Mouse (Mus musculus) embryonic stem cell, embryonic (primary cell): Measurements from ENCODE around the gene Zbtb20.

ENCODE experiments used
- CTCF ChIA-PET, 4 experiments: fragments of 300-600 bp in 2 of 4; fragments of 350-600 bp in 2 of 4; sonication (Branson Sonifier 250); formaldehyde crosslinking; loops; one replicate each; lab custom pipeline; 2022; ENCODE audit warnings: inconsistent platforms in 2 of 4; lab: Charles Lee
- POLR2A ChIA-PET, 4 experiments: fragments of 300-600 bp in 2 of 4; fragments of 350-600 bp in 2 of 4; sonication (Branson Sonifier 250); formaldehyde crosslinking; loops; one replicate each; lab custom pipeline; 2022; ENCODE audit warnings: antibody characterized with exemption in 4 of 4, inconsistent platforms in 1 of 4; lab: Charles Lee

Zbtb20 gene

DNA sequence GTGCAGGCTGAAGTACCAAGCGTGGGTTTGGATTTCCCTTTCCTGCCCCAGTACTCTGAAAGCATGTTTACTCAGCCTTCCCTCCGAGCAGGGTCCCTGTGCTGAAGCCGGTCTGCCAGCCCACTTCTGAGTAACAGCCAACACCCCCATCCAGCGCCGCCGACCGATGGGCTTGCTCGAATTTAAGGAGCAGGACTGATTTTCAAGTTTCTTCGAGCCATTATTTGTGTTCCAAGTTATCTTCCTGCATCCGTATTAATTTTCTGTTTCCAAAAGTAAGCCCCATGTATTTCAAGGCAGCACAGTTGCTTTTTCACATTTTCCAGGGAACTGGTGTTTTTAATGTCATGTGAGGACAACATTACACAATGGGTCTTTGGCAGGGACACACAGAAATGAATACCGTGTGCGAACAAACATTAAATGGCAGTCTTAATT lies 664.0 kb downstream of the Zbtb20 start:
- POLR2A ChIA-PET: no interaction called here
- CTCF ChIA-PET: interaction anchor here (0.6 to 1.7 kb wide), 41 partner anchors 9 to 1375 kb away, joined by 3 to 19 read pairs (median 4); partner anchors contain the start of gene Drd3 (in 1 of the 4)

DNA sequence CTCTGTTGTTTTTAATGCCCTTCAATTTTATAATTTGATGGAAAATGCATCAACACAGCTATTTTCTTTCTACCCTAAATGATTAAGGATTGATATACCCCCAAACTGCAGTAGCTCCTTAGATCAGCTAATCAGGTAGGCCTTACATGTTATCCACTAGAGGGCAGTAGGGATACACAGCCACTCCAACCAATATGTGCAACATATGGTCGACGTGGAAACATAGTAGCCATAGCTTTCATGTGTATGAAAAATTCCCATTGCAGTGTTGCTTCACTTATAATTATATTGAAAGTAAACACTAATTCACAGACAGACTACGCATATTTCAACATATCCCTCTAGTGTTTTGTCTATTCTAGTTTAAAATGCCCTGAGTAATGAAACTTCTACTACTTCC lies 664.4 kb downstream of the Zbtb20 start:
- ChIA-PET POLR2A (interaction anchor here in 1 of 4 experiments (0.7 kb wide), 1 partner anchor 79 kb away, joined by 3 read pairs; no protein-coding TSS in a partner anchor), CTCF (interaction anchor here (0.5 to 1.7 kb wide), 49 partner anchors 9 to 1375 kb away, joined by 3 to 19 read pairs (median 4); partner anchors contain the start of gene Drd3 (in 1 of the 4))

DNA sequence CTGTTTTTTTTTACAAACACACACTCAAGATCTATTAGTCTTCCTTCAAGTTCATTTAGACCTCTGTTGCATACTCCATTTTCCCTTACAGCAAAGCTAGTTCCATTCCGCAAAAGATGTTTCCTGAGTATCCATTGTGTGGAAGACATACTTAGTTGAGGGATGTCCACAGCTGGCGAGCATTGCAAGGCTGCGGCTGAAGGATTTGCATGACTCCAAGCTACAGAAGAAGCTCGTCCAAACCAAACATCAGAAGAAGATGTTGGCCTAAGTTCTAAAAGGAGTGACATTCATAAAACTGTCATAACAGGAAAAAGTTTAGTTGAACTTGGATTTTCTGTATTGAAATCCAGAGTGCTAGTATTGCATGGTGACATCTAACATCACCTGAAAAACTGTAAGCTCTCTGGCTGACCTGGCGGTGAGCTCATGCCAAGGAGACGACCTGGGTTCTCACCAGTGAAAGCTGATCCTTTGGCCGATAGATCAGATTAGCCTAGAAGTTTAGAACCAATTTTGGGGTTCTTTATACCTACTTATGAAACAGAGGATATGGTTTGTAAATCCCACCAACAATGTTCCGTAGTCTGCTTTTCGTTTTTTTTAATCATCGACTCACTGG lies 665.0 kb downstream of the Zbtb20 start:
- POLR2A ChIA-PET: interaction anchor here in 1 of 4 experiments (0.7 kb wide), 1 partner anchor 78 kb away, joined by 3 read pairs; no protein-coding TSS in a partner anchor
- CTCF ChIA-PET: interaction anchor here (0.5 to 1.7 kb wide), 45 partner anchors 8 to 1376 kb away, joined by 3 to 19 read pairs (median 4); partner anchors contain the start of gene Drd3 (in 1 of the 4)

DNA sequence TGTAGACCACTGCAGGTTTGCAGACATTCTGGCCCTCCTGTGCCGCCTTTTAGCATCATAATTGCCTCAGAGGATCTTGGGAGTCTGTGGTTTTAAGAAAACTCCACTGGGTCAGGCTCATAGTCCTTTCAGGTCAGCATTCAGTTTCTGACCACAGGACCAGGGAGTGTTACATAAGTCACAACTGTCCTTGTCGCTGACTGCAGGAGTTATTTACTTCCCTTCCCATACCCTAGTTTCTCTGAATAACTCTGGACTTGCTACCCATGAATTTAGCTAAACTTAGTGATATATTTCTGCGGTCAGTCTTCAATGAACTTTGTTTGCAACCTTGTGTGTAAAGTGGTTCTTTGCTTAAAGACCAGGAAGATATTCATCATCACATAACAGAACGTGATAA lies 669.6 kb downstream of the Zbtb20 start:
- CTCF ChIA-PET: no interaction called here
- POLR2A ChIA-PET: interaction anchor here in 1 of 4 experiments (0.6 kb wide), 1 partner anchor 157 kb away, joined by 4 read pairs; no protein-coding TSS in a partner anchor

DNA sequence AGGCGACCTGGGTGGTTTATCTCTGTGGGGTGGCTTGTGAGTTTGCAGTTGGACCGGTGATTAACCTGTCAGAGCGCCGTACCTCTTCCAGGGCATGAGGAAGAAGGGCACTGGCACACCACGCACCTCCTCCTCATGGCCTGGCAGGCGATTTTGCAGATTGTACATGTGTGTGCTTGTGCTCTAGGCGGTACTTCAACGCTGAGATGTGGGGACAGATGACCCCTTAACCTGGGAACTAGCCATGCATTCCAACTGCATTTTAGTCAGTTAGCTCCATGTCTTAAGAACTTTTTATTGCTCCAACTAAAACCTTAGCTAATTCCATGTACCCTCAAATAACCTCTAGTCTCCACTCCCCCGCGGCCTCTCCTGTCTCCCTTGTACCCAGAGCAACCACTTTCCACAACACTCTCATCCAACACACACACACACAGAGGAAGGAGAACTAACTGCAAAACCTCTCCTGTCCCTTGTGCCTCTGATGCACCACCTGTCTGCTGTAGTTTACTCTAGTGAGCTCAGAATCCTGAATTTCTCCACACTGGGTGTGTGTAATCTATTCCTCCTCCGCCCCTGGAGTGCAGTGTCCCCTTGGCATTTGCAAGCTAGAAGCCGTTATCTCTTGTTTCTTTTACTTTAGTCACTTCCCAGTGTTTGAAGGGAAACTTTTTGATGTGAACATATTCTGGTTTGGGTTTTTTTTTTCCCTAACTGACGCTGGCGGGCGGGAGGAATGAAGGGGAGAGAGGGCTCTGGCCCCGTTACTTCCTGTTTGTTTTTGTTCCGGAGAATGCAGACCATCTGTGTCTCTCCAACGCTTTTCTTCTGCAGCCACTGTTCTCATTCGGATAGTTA lies 671.9 kb downstream of the Zbtb20 start:
- CTCF ChIA-PET: no interaction called here
- POLR2A ChIA-PET: interaction anchor here in 1 of 4 experiments (0.7 kb wide), 1 partner anchor 26 kb away, joined by 3 read pairs; no protein-coding TSS in a partner anchor

DNA sequence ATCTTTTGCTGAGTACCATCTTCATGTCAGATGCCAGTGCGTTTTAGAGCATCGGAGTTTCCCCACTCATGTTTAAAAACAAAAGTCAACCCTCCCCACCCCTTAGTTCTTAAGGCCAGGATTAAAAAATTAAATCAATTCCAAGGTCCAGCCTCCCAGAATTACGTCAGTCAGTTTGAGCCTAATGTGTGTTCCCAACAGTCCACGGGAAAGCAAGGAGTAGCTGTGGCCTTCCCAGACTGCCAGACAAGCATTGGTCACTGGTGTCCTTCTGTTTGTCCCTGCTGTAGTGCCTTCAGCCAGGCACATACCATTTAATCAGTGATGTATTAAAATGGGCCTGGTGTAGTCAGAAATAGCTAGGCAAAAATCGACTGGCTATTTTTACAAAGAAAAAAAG lies 673.1 kb downstream of the Zbtb20 start:
- CTCF ChIA-PET: interaction anchor here in 1 of 4 experiments (1.9 kb wide), 1 partner anchor 9 kb away, joined by 7 read pairs; no protein-coding TSS in a partner anchor
- POLR2A ChIA-PET: interaction anchor here in 1 of 4 experiments (0.8 kb wide), 1 partner anchor 12 kb away, joined by 4 read pairs; no protein-coding TSS in a partner anchor

DNA sequence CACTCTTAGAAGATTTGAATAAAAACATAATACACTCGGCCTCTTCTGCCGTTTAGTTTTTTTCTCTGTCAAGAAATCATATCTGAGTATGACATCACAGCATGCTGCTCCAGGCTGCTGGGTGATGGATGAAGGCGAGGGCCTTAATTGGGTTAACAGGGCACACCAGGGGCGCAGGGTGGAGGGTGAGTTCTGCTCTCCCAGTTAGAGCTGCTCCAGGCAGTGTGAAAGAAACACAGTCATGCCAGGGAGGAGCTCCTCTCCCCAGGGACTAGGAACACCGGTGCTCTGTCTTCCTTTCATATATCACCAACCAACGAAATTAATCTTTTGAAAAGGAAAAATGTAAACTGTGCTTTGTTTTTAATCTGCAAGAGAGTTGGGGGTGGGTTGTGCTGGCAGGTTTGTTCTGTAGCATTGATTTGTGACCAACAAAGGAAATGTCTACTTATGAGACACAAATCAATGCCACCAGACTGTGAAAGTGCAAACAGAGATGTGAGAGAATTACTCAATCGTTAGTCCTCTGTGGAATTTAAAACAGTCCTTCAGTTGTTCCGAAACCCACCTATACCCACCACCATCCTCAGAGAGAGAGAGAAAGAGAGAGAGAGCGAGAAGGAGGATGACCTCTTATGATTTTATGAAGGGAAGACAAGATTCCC lies 673.9 kb downstream of the Zbtb20 start:
- ChIA-PET POLR2A (interaction anchor here in 1 of 4 experiments (0.6 kb wide), 1 partner anchor 45 kb away, joined by 3 read pairs; no protein-coding TSS in a partner anchor), CTCF (interaction anchor here in 1 of 4 experiments (1.9 kb wide), 1 partner anchor 9 kb away, joined by 7 read pairs; no protein-coding TSS in a partner anchor)

DNA sequence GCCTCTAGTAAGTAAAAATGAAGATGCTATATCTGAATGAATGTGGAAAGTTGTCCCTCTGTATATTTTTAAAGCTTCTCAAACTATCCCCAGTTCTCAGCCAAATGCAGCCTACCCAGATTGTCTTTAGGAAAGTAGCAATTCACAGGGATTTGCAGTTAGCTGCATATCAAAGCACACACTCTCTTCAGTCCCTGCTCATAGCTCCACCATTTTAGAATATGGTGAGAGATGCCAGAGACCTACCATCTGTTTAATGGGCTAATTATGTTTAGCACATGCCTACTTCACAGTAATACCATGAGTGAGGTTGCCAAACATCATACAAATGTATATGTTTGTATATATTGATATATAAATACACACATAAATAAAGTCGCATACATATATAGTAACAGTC lies 676.8 kb downstream of the Zbtb20 start:
- POLR2A ChIA-PET: interaction anchor here in 2 of 4 experiments (0.5 to 1.7 kb wide), 3 partner anchors 13 to 409 kb away, joined by 3 to 4 read pairs (median 3); no protein-coding TSS in a partner anchor
- CTCF ChIA-PET: interaction anchor here in 2 of 4 experiments (0.7 to 1.2 kb wide), 3 partner anchors 12 to 247 kb away, joined by 4 to 5 read pairs (median 5); no protein-coding TSS in a partner anchor

DNA sequence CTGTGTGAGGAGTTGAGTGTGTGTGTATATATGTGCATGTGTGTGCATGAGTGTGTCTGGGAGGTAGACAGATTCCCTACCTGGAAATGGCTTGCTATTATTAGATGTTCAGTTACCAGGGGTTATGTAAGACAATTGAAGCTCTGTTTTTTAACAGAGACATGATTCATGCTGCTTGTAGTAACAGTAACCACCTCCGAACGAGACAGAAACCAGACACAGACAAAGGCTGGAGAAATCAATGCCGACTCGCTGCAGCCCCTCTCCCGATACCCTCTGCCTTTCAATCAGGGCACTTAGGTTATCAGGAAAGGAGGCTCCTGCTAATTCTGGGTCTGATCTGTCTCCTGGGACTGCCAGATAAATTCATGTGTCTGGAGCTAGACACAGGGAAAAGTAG lies 681.7 kb downstream of the Zbtb20 start:
- POLR2A ChIA-PET: interaction anchor here in 1 of 4 experiments (0.7 kb wide), 1 partner anchor 447 kb away, joined by 3 read pairs; no protein-coding TSS in a partner anchor
- CTCF ChIA-PET: no interaction called here

DNA sequence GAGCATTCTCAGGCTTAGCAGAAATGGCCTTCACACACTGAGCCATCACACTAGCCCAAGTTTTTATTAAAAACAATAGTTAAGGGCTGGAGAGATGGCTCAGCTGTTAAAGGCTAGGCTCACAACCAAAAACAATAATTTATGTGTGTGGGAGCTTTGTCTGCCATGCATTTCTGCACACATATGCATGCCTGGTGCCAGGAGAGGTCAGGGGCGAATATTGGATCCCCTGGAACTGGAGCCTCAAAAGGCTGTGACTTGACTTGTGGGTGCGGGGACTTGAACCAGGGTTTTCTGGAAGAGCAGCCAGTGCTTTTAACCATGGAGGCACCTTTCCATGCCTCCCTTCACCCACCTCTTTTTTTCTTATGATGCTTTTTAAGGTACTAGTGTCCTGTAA lies 685.6 kb downstream of the Zbtb20 start:
- POLR2A ChIA-PET: no interaction called here

DNA sequence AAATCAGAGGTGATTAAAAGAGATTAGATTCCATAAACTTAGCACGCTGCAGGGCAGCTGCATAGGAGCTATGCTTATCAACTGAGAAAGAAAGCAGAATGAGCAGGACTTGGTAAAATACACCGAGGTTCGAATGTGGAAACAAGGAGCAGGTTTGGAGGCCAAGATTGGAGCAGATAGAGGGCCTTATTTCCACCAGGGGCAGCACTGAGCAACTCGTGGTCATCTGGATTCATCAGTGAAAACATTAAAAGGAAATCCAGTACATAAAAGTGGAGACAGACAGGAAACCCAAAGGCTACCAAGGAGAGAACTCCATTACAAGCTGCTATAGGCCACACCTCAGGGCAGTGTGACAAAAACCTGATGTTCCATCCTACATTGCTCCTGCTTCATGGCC lies 686.3 kb downstream of the Zbtb20 start:
- CTCF ChIA-PET: no interaction called here
- POLR2A ChIA-PET: no interaction called here

More for the DNA sequence above, 685.6 kb downstream of the Zbtb20 start:
- CTCF ChIA-PET: no interaction called here

DNA sequence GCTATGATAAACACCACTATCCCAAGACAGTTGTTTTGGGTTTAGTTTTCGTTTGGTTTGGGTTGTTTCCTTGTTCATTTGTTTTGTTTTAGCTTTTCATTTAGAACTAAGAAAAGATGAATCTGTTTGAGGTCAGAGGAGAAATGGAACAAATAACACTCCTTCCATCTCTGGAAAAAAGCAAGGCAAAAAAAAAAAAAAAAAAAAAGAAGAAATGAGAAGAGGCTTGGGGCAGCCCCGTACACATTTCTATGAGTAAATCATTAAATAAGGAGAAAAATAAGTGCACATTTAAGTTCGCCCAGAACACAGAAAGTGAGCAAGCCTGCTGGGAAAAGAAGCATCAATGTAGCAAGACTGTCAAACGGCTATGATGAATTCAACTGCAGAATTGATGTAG lies 690.2 kb downstream of the Zbtb20 start:
- POLR2A ChIA-PET: interaction anchor here in 1 of 4 experiments (0.7 kb wide), 2 partner anchors 14 to 1109 kb away, joined by 3 read pairs; no protein-coding TSS in a partner anchor
- CTCF ChIA-PET: no interaction called here

DNA sequence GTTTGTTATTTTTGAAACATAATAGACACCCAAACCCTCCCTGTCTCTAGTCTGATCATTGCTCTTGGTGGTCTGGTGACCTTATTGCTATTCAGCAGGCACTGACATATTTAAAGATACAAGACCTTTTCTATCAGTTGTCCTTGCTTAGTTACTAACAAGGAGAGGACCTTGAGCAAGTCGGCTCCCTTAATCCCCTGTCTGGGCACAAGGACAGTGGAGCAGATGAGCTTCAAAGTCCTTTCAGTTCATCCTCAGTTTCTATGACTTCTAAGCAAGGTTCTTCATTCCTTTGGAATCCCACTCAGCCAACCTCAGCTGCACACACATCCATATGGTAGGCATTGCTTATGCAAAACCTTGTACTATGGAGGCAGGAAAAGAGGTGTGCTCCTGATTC lies 690.8 kb downstream of the Zbtb20 start:
- ChIA-PET POLR2A (no interaction called here), CTCF (no interaction called here)

DNA sequence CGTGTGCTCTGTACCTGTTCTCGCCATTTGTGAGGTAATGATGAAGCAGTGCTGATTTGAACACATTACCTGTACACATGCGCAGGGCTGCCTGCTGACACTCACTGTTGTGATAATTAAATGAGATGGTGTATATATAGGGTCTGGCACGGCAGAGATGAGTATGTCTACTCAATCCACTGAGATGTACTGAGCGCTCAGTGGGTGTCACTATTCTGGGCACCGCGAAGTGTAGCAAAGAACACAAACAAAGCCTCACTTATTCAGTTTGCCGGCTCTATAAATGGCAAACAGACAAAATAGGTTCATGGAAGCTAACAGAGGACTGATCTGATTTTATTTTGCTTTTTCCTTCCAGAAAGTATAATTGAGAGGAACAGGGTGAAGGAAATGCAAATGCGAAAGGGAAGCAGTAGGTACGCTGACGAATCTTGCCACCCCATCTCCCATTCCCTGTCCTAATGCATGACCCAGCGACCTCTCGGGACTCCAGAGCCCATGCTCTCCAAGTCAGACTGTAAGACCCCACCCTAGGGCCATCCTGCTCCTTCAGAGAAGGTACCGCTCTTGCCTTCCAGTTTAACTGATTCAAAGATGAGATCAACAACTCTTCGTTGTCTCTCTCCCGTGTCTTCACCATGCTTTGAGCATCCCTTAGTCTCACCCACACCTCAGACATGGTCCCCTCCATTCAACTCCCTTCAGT lies 695.8 kb downstream of the Zbtb20 start:
- POLR2A ChIA-PET: no interaction called here
- CTCF ChIA-PET: interaction anchor here in 1 of 4 experiments (1.2 kb wide), 1 partner anchor 31 kb away, joined by 4 read pairs; no protein-coding TSS in a partner anchor

DNA sequence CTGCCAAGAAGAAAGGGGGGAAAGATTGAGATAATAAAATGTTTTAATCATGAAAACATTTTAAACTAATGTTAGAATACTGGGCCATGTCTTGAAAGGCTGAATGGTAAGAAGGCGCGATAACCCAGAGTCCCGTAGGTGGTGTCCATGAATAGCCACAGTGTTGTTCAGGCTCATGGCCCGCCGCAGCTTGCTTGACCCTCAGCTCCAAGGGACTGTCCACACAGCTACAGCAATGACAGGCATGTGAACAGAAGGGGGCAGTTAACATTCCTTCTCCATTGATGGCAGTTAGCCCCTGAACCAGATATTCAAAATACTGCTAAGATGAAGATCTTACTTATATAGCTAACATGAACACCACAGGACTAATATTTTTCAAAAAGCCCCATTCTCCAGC lies 696.5 kb downstream of the Zbtb20 start:
- CTCF ChIA-PET: interaction anchor here in 1 of 4 experiments (1.2 kb wide), 1 partner anchor 32 kb away, joined by 4 read pairs; no protein-coding TSS in a partner anchor
- POLR2A ChIA-PET: no interaction called here

DNA sequence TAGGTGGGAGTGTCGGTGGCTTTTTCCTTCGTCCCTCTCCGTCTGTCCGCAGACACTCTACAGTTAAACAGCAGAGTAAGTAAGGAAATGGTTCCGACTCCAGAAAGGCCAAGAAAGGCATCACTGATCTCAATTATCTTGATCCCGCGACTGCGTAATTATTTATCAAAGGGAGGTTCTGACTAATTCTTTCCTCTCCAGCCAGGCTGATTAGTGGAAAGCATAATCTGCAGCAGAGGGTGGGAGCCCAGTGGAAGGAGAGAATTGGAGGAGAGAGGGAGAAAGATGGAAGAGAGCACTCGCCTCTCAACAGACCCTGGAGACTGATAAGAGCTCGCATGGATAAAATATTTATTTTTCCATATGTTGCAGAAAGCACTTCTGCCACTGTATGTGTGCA lies 697.1 kb downstream of the Zbtb20 start:
- ChIA-PET POLR2A (interaction anchor here in 2 of 4 experiments (0.7 kb wide), 2 partner anchors 14 to 16 kb away, joined by 3 to 4 read pairs; no protein-coding TSS in a partner anchor), CTCF (interaction anchor here in 3 of 4 experiments (0.7 to 2.0 kb wide), 4 partner anchors 33 to 1153 kb away, joined by 4 to 9 read pairs (median 5); no protein-coding TSS in a partner anchor)

DNA sequence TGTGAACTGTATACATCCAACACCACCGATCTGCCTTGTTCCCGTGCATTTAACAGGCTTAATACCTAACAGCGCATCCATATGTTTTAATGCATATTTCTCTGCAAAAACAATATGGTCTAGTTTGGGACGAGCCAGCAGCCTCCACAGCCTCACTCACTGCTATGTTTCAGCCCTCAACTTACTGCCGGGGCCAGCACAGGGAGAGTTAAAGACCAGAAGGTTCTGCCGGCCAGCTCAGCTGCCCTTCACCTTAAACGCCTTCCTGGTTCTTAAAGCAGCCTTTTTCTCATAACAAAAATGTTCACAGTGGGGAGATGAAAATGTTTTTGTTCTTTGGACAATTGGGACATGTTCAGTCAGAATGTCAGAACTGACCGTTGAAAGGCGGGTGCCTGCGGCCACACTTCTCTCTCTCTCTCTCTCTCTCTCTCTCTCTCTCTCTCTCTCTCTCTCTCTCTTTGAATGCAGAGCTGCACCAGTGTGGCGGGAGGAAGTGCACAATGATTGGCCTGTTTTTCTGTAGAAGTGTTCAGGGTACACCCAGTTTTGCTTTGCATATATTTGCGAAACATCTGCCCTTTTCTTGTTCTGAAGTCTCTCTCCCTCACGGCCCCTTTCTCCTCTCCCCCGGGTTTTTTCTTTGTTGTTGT lies 697.6 kb downstream of the Zbtb20 start:
- ChIA-PET CTCF (interaction anchor here (0.6 to 2.0 kb wide), 7 partner anchors 33 to 1153 kb away, joined by 3 to 19 read pairs (median 5); no protein-coding TSS in a partner anchor), POLR2A (interaction anchor here in 3 of 4 experiments (0.6 to 0.8 kb wide), 4 partner anchors 15 to 120 kb away, joined by 3 to 4 read pairs (median 4); no protein-coding TSS in a partner anchor)
